ENCODE assay signal across 8 mouse cellular contexts in genomic region chr9:117966326-117966989, GRCm38 (mm10).
A peak's percentile ranks its signal among the peaks of the same experiment; 100 is the strongest.
DNase-seq lines count a peak whose midpoint lies in the region; ATAC-seq and TF ChIP-seq lines count a peak whose summit lies in the region.

No protein-coding gene starts in this region.

- 0 out of 2 replicates have a peak, but pooled peaks have one; percentile 45 for ATAC-seq in intestine, embryonic 15.5 days
- no peak for ATAC-seq in intestine, embryonic 16.5 days
- peak; percentile 88 for ATAC-seq in Patski
- ATAC-seq in hindbrain, embryonic 13.5 days (ENCODE audit: low FRiP score) = no peak
- peak; percentile 55 for ATAC-seq in limb, embryonic 14.5 days (ENCODE audit: low FRiP score, low read depth)

- CTCF ChIA-PET in Patski (lab: Charles Lee) = interaction anchor here (1.3 kb wide), 1 partner anchor 64 kb away, joined by 5 read pairs; no protein-coding TSS in a partner anchor

- H3K4me3 ChIP-seq in intestine, embryonic 15.5 days (replicated peaks) = no peak overlapping the region
- H3K4me3 ChIP-seq in intestine, embryonic 16.5 days (ENCODE audit: low read length) = no peak overlapping the region
- H3K4me3 ChIP-seq in hindbrain, embryonic 13.5 days = no peak overlapping the region
- H3K4me3 ChIP-seq in limb, embryonic 14.5 days (replicated peaks; ENCODE audit: low read length) = no peak overlapping the region

- in situ Hi-C loops in Patski (cut with MboI; ENCODE audit: low pct_unique_long_range_greater_than_20kb) = no loop called here

- DNase-seq in Patski (ENCODE audit: low read depth, low spot score) = no peak
- peak; percentile 64 for DNase-seq in embryo, embryonic 10.5 days (ENCODE audit: low spot score)
- DNase-seq in limb, embryonic 14.5 days (ENCODE audit: low spot score) = peak; percentile 78
- DNase-seq in right cerebral cortex, postnatal 4 days = peak; percentile 13
- DNase-seq in c-Kit-positive CD71-positive TER-119-positive erythroid progenitor cells, embryonic 14.5 days (ENCODE audit: low spot score) = no peak

- H3K9me3 ChIP-seq in intestine, embryonic 15.5 days = no peaks in the 10 kb centered on the region
- no peaks in the 10 kb centered on the region for H3K9me3 ChIP-seq in intestine, embryonic 16.5 days (ENCODE audit: control insufficient read depth, low read length)
- no peaks in the 10 kb centered on the region for H3K9me3 ChIP-seq in hindbrain, embryonic 13.5 days
- H3K9me3 ChIP-seq in limb, embryonic 14.5 days (ENCODE audit: control insufficient read depth, low read length) = no peaks in the 10 kb centered on the region

- H3K9ac ChIP-seq in intestine, embryonic 15.5 days = no peak overlapping the region
- H3K9ac ChIP-seq in intestine, embryonic 16.5 days (ENCODE audit: low read depth, low read length) = no peak overlapping the region
- H3K9ac ChIP-seq in hindbrain, embryonic 13.5 days = peak overlapping the region; percentile 35; the same call in 1 of the 2 replicates
- no peak overlapping the region for H3K9ac ChIP-seq in limb, embryonic 14.5 days (ENCODE audit: low read depth, low read length, severe bottlenecking)

- H3K27ac ChIP-seq in intestine, embryonic 15.5 days = no peak overlapping the region
- H3K27ac ChIP-seq in intestine, embryonic 16.5 days (ENCODE audit: low read length) = no peak overlapping the region
- no peak overlapping the region for H3K27ac ChIP-seq in hindbrain, embryonic 13.5 days
- no peak overlapping the region for H3K27ac ChIP-seq in limb, embryonic 14.5 days (replicated peaks; ENCODE audit: low read depth, low read length)

- TF ChIP-seq CTCF in Patski (IDR thresholded peaks at IDR 0.05) = peak; percentile 64

- no peaks in the 10 kb centered on the region for H3K36me3 ChIP-seq in intestine, embryonic 15.5 days
- no peaks in the 10 kb centered on the region for H3K36me3 ChIP-seq in intestine, embryonic 16.5 days (ENCODE audit: control insufficient read depth, insufficient read depth, low read length)
- no peaks in the 10 kb centered on the region for H3K36me3 ChIP-seq in hindbrain, embryonic 13.5 days
- no peaks in the 10 kb centered on the region for H3K36me3 ChIP-seq in limb, embryonic 14.5 days (ENCODE audit: control insufficient read depth, insufficient read depth, low read length)

- no peaks in the 10 kb centered on the region for H3K27me3 ChIP-seq in intestine, embryonic 15.5 days (replicated peaks)
- H3K27me3 ChIP-seq in intestine, embryonic 16.5 days (replicated peaks; ENCODE audit: control insufficient read depth, insufficient read depth, low read length) = no peaks in the 10 kb centered on the region
- no peaks in the 10 kb centered on the region for H3K27me3 ChIP-seq in Patski
- H3K27me3 ChIP-seq in hindbrain, embryonic 13.5 days = no peaks in the 10 kb centered on the region
- H3K27me3 ChIP-seq in limb, embryonic 14.5 days (ENCODE audit: control insufficient read depth, insufficient read depth, low read length) = no peaks in the 10 kb centered on the region

- TF ChIP-seq POLR2A in limb, embryonic 14.5 days (IDR thresholded peaks at IDR 0.05; ENCODE audit: borderline replicate concordance, extremely low read depth, insufficient read depth, insufficient read length) = no peak

- POLR2A ChIA-PET in Patski (lab: Charles Lee) = no interaction called here

- peaks cover 10% of the 10 kb centered on the region; the same call in 1 of the 2 replicates for H3K4me1 ChIP-seq in intestine, embryonic 15.5 days (replicated peaks)
- H3K4me1 ChIP-seq in intestine, embryonic 16.5 days (ENCODE audit: control insufficient read depth, insufficient read depth, low read length) = peaks cover 8% of the 10 kb centered on the region; the same call in 1 of the 2 replicates
- H3K4me1 ChIP-seq in hindbrain, embryonic 13.5 days (replicated peaks) = peaks cover 4% of the 10 kb centered on the region; the same call in 1 of the 2 replicates
- H3K4me1 ChIP-seq in limb, embryonic 14.5 days (ENCODE audit: control insufficient read depth, insufficient read depth, low read length) = no peaks in the 10 kb centered on the region

- no peak overlapping the region for H3K4me2 ChIP-seq in intestine, embryonic 15.5 days (replicated peaks)
- no peak overlapping the region for H3K4me2 ChIP-seq in intestine, embryonic 16.5 days (ENCODE audit: low read depth, low read length)
- H3K4me2 ChIP-seq in hindbrain, embryonic 13.5 days = no peak overlapping the region
- H3K4me2 ChIP-seq in limb, embryonic 14.5 days (replicated peaks; ENCODE audit: low read depth, low read length, severe bottlenecking) = no peak overlapping the region

- 52% methylated on average over 10 of the region's 10 CpGs for WGBS in intestine, embryonic 15.5 days
- 50% methylated on average over 10 of the region's 10 CpGs for WGBS in intestine, embryonic 16.5 days
- 62% methylated on average over 10 of the region's 10 CpGs for WGBS in hindbrain, embryonic 13.5 days
- WGBS in limb, embryonic 14.5 days = 63% methylated on average over 10 of the region's 10 CpGs

Comparison
In these comparisons a context has a peak if more than half of its experiments do, and no peak if none do; other contexts are left out.
1. ATAC-seq: peak in intestine, embryonic 15.5 days (single experiment), Patski (single experiment) and limb, embryonic 14.5 days (single experiment); none in intestine, embryonic 16.5 days (single experiment) and hindbrain, embryonic 13.5 days (single experiment).
2. DNase-seq: peak in embryo, embryonic 10.5 days (single experiment), limb, embryonic 14.5 days (single experiment) and right cerebral cortex, postnatal 4 days (single experiment); none in Patski (single experiment) and c-Kit-positive CD71-positive TER-119-positive erythroid progenitor cells, embryonic 14.5 days (single experiment).